Mouse (Mus musculus) CD4-positive helper T cell, adult 2 months (primary cell): ENCODE measurements around the gene Ap4s1.
A peak's percentile ranks its signal among the peaks of the same experiment; 100 is the strongest.

ENCODE experiments used
- DNase-seq: peaks from one replicate; pipeline ENCODE4 v3.0.0-alpha.2; 2012; ENCODE audit warnings: low read depth, missing footprints, low spot score

Ap4s1 gene

DNA sequence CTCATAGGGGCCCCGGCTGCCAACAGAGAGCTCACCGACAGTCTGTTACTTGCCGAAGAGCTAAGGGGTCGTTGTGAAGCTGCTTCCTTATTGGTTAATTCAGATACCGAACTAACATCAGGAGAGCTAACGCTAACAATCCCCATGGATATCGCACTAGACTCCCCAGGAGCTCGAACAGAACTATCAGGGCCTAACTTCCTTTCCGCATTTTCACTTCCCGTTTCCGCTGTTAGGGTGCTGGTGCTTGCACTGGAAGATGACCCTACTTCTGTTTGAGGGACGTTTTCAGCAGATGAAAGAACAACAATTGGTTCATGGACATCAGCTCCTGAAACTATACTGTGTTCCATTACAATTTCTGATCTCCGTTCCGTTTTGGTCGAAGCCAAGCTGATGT, 77.9 kb downstream of the Ap4s1 start:
- no peak for DNase-seq

DNA sequence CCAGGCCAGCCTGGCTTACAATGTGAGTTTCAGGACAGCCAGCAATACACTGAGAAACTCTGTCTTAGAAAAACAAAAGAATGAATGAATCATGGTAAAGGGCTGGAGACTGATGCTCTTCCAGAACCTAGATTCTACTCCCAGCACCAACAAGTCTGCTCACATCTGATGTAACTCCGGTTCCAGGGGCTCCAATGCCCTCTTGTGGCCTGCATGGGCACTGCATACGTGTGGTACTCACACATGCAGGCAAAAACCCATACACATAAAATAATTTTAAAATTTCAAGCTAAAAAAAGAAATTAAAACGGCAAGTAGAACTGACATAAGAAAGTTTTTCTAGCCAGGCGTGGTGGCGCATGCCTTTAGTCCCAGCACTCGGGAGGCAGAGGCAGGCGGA, 94.0 kb downstream of the Ap4s1 start:
- peak; percentile 56 for DNase-seq
